Comparison of ENCODE assay signal across 12 mouse cellular contexts in the genomic region with DNA sequence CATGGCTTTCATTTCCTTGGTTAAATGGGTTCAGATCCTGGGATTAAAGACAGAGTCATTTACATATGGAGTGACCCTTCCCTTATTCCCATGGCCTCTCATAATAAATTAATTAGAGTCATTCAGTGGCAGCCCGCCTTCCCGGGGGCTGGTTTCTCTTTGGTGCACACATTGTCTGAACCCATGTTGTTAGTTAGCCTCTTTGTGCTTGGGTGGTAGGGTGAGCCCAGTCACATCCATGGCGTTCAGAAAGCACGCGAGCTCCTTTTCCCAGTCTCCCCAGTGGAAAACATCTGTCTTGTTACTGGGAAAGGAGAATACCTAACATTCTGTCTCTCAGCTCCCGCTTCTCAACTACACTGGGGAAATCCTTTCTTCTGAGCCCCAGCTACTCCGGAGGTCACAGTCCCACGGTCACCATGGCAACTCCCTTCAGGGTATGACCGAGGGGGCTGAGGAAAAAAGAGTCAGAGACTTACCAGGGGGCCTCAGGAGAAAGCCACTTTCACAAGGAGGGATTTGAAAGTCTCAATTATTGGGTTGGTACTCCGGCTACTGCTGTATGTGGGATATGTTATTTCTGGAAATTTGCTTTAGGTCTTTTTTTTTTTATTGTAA. TPM values are rescaled to one million over a fixed set of nuclear protein-coding genes. Genes with fewer than 3 reads are reported as not detected.
DNase-seq lines count a peak whose midpoint lies in the region; ATAC-seq and TF ChIP-seq lines count a peak whose summit lies in the region.
"Had no signal": no experiment of that assay in that cellular context is flagged by ENCODE, and none has a peak within 500 bp of the region (broad histone marks: within the 10 kb centered on the region; RNA-seq: fewer than 3 reads in every experiment).

No protein-coding gene starts in this region.

- no peaks in the 10 kb centered on the region for H3K9me3 ChIP-seq in forebrain, postnatal 0 days (ENCODE audit: low read length)
- no peaks in the 10 kb centered on the region for H3K9me3 ChIP-seq in midbrain, embryonic 12.5 days

- ATAC-seq in forebrain, postnatal 0 days: peak; percentile 76
- ATAC-seq in midbrain, embryonic 12.5 days (ENCODE audit: low FRiP score, low read depth): peak; percentile 86

- no peak overlapping the region for H3K4me3 ChIP-seq in forebrain, postnatal 0 days (ENCODE audit: low read depth, low read length)
- no peak overlapping the region for H3K4me3 ChIP-seq in midbrain, embryonic 12.5 days
- H3K4me3 ChIP-seq: erythroblast, embryonic 14.5 days had no signal

- 0 out of 2 replicates have a peak overlapping the region, but pooled peaks have one; percentile 24 for H3K27ac ChIP-seq in forebrain, postnatal 0 days (ENCODE audit: low read depth, low read length)
- H3K27ac ChIP-seq in midbrain, embryonic 12.5 days (replicated peaks): peak overlapping the region; percentile 93

- peak; percentile 79 for DNase-seq in R1 (ENCODE audit: low read depth, low spot score)
- DNase-seq in brain, embryonic 14.5 days (ENCODE audit: low read depth): peak; percentile 93
- peak; percentile 58 for DNase-seq in forebrain, postnatal 0 days
- no peak for DNase-seq in cerebellum, postnatal 14 days
- DNase-seq in left cerebral cortex, adult 18-20 months (ENCODE audit: low spot score in 2 of 2): no peak
- DNase-seq in right cerebral cortex, postnatal 10 days (ENCODE audit: low spot score in 2 of 2): no peak
- DNase-seq: heart, postnatal 4 days had no signal

- no peak overlapping the region for H3K9ac ChIP-seq in forebrain, postnatal 0 days
- H3K9ac ChIP-seq in midbrain, embryonic 12.5 days (replicated peaks): no peak overlapping the region

- 12% methylated on average over 10 of the region's 10 CpGs for WGBS in forebrain, postnatal 0 days
- WGBS in midbrain, embryonic 12.5 days: 2% methylated on average over 10 of the region's 10 CpGs

- no peak for TF ChIP-seq POLR2A in brain, embryonic 14.5 days (IDR thresholded peaks at IDR 0.05; ENCODE audit: borderline replicate concordance, extremely low read depth, insufficient read depth, insufficient read length, poor library complexity, severe bottlenecking)

- TF ChIP-seq CTCF in brain, embryonic 14.5 days (IDR thresholded peaks at IDR 0.05; ENCODE audit: borderline replicate concordance, extremely low read depth, insufficient read depth, insufficient read length): no peak
- no peak for TF ChIP-seq CTCF in forebrain, postnatal 0 days (IDR thresholded peaks at IDR 0.05; ENCODE audit: low read depth)

- no peaks in the 10 kb centered on the region for H3K4me1 ChIP-seq in forebrain, postnatal 0 days (ENCODE audit: insufficient read depth)
- peaks cover 53% of the 10 kb centered on the region for H3K4me1 ChIP-seq in midbrain, embryonic 12.5 days

- H3K36me3 ChIP-seq in forebrain, postnatal 0 days (ENCODE audit: insufficient read depth): no peaks in the 10 kb centered on the region
- H3K36me3 ChIP-seq in midbrain, embryonic 12.5 days: no peaks in the 10 kb centered on the region

- no peaks in the 10 kb centered on the region for H3K27me3 ChIP-seq in forebrain, postnatal 0 days (ENCODE audit: insufficient read depth, low read length)
- peaks cover 3% of the 10 kb centered on the region; the same call in 1 of the 2 replicates for H3K27me3 ChIP-seq in midbrain, embryonic 12.5 days

- H3K4me2 ChIP-seq in forebrain, postnatal 0 days (ENCODE audit: low read depth): no peak overlapping the region
- peak overlapping the region; percentile 31 for H3K4me2 ChIP-seq in midbrain, embryonic 12.5 days (replicated peaks)

RNA-seq across cellular contexts. Expression of a gene that starts 36.7 kb away (rescaled TPM):
- 74.9 and 79.0 TPM in 2 replicates for polyA plus RNA-seq in brain, embryonic 14.5 days (2012; rRNA removed)
- 39.0 and 57.5 TPM in 2 replicates for total RNA-seq in forebrain, postnatal 0 days (2014; rRNA removed)
- 70.7 and 71.5 TPM in 2 replicates for polyA plus RNA-seq in forebrain, postnatal 0 days (2015; fragmentation: Nextera tagmentation; extraction: Ambion mirVana)
- polyA plus RNA-seq in midbrain, embryonic 12.5 days (2016; fragmentation: Nextera tagmentation; extraction: Ambion mirVana): 69.5 and 71.1 TPM in 2 replicates
- 10 to 100 TPM; 64.4 to 71.4 TPM for total RNA-seq in left cerebral cortex, adult 18-20 months (2021)

RNA-seq across cellular contexts. Expression of a gene that starts 53.0 kb away (rescaled TPM):
- polyA plus RNA-seq in brain, embryonic 14.5 days (2012; rRNA removed): 0.20 and 0.30 TPM in 2 replicates
- total RNA-seq in forebrain, postnatal 0 days (2014; rRNA removed): not detected in 2 replicates
- not detected in 2 replicates for polyA plus RNA-seq in forebrain, postnatal 0 days (2015; fragmentation: Nextera tagmentation; extraction: Ambion mirVana)
- 5.0 and 5.7 TPM in 2 replicates for polyA plus RNA-seq in midbrain, embryonic 12.5 days (2016; fragmentation: Nextera tagmentation; extraction: Ambion mirVana)
- total RNA-seq in left cerebral cortex, adult 18-20 months (2021): not detected
- total RNA-seq: heart, postnatal 4 days; megakaryocyte-erythroid progenitor cell, adult 5-6 weeks; MEL had no signal
- polyA plus RNA-seq: erythroblast, embryonic 14.5 days; urinary bladder, adult 2 months had no signal

Comparison
In these comparisons a context has a peak if more than half of its experiments do, and no peak if none do; other contexts are left out.
1. DNase-seq: peak in R1 (single experiment), brain, embryonic 14.5 days (single experiment) and forebrain, postnatal 0 days (single experiment); none in cerebellum, postnatal 14 days (0 of 2), left cerebral cortex, adult 18-20 months (0 of 2) and right cerebral cortex, postnatal 10 days (0 of 2).